9 mouse cellular contexts compared by ENCODE assay signal in the genomic region with DNA sequence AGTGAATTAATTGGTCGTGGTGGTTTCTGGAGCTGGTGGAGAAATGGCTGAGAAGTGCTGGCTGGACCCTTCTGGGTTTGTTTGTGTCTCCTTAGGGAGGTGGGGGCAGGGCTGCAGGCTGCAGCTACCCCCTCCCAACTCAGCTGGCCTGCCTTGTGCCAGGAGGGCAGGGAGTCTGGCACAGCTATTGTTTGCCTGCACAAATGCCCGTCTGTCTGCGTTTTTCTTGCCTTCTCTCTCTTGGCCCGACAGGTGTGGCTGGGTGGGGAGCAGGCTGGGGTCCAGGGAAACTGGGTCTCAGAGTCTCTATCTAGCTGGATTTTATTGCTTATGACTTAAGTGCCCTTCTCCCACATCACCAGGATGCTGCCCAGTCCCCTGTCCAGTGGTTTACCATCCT. TPM values are rescaled to one million over a fixed set of nuclear protein-coding genes. Genes with fewer than 3 reads are reported as not detected.
DNase-seq lines count a peak whose midpoint lies in the region; ATAC-seq and TF ChIP-seq lines count a peak whose summit lies in the region.
"Had no signal": no experiment of that assay in that cellular context is flagged by ENCODE, and none has a peak within 500 bp of the region (broad histone marks: within the 10 kb centered on the region; RNA-seq: fewer than 3 reads in every experiment).

No protein-coding gene starts in this region.

- no peaks in the 10 kb centered on the region for H3K9me3 ChIP-seq in forebrain, embryonic 14.5 days (replicated peaks; ENCODE audit: control insufficient read depth, low read length)
- no peaks in the 10 kb centered on the region for H3K9me3 ChIP-seq in liver, embryonic 11.5 days (ENCODE audit: control insufficient read depth, low read length)

- peak overlapping the region; percentile 51 for H3K9ac ChIP-seq in heart, adult 2 months (ENCODE audit: low read depth, low read length)
- peak overlapping the region; percentile 99 for H3K9ac ChIP-seq in forebrain, embryonic 14.5 days (ENCODE audit: low read length)
- peak overlapping the region; percentile 88 for H3K9ac ChIP-seq in liver, embryonic 11.5 days (ENCODE audit: low read depth, low read length)

- WGBS in heart, adult 2 months, result 15% methylated on average over 4 of the region's 4 CpGs
- WGBS in forebrain, embryonic 14.5 days, result 5% methylated on average over 4 of the region's 4 CpGs
- 29% methylated on average over 4 of the region's 4 CpGs for WGBS in liver, embryonic 11.5 days

- intact Hi-C loops in heart, adult 2 months (cut with DNase I), result no loop called here

- no peak for TF ChIP-seq CTCF in heart, adult 2 months (IDR thresholded peaks at IDR 0.05)
- TF ChIP-seq CTCF in bone marrow macrophage, adult 2 months (IDR thresholded peaks at IDR 0.05; ENCODE audit: low read depth, low read length), result no peak

- DNase-seq in heart, adult 2 months, result peak; percentile 30 to 41
- DNase-seq in heart, postnatal 4 days, result no peak
- DNase-seq in forebrain, embryonic 14.5 days (ENCODE audit: low spot score), result peak; percentile 65
- no peak for DNase-seq in liver, embryonic 11.5 days (ENCODE audit: low spot score)
- DNase-seq in testis, postnatal 10 days (ENCODE audit: low spot score), result no peak
- DNase-seq in adrenal gland, postnatal 4 days (ENCODE audit: low spot score in 2 of 2), result no peak
- DNase-seq in right cerebral cortex, postnatal 14 days, result no peak

- peaks cover 46% of the 10 kb centered on the region for H3K4me1 ChIP-seq in heart, adult 2 months (ENCODE audit: control insufficient read depth, insufficient read depth, low read length)
- H3K4me1 ChIP-seq in bone marrow macrophage, adult 2 months (ENCODE audit: control insufficient read depth, insufficient read depth, low read length), result peaks cover 61% of the 10 kb centered on the region
- H3K4me1 ChIP-seq in forebrain, embryonic 14.5 days (ENCODE audit: control insufficient read depth, insufficient read depth, low read length), result peaks cover 26% of the 10 kb centered on the region
- peaks cover 70% of the 10 kb centered on the region for H3K4me1 ChIP-seq in liver, embryonic 11.5 days (replicated peaks; ENCODE audit: control insufficient read depth, insufficient read depth, low read length)

- peak overlapping the region; percentile 97 for H3K27ac ChIP-seq in heart, adult 2 months
- peak overlapping the region; percentile 95 for H3K27ac ChIP-seq in bone marrow macrophage, adult 2 months (ENCODE audit: insufficient read depth, low read depth, low read length)
- H3K27ac ChIP-seq in forebrain, embryonic 14.5 days (ENCODE audit: low read depth, low read length), result peak overlapping the region; percentile 93
- peak overlapping the region; percentile 95 for H3K27ac ChIP-seq in liver, embryonic 11.5 days (ENCODE audit: low read depth, low read length)

- no peak for TF ChIP-seq EP300 in heart, adult 2 months (IDR thresholded peaks at IDR 0.05; ENCODE audit: insufficient read depth, low read depth, low read length)

- ATAC-seq in forebrain, embryonic 14.5 days, result peak; percentile 15; the same call in 1 of the 2 replicates
- ATAC-seq in liver, embryonic 11.5 days (replicated peaks; ENCODE audit: low FRiP score), result no peak

- no peaks in the 10 kb centered on the region for H3K27me3 ChIP-seq in heart, adult 2 months (ENCODE audit: control insufficient read depth, insufficient read depth, low read length)
- no peaks in the 10 kb centered on the region for H3K27me3 ChIP-seq in forebrain, embryonic 14.5 days (replicated peaks; ENCODE audit: control insufficient read depth, insufficient read depth, low read length)
- no peaks in the 10 kb centered on the region for H3K27me3 ChIP-seq in liver, embryonic 11.5 days (replicated peaks; ENCODE audit: control insufficient read depth, insufficient read depth, low read length)

- peak overlapping the region; percentile 92 for H3K4me3 ChIP-seq in heart, adult 2 months
- H3K4me3 ChIP-seq in bone marrow macrophage, adult 2 months (ENCODE audit: insufficient read depth, low read length), result peak overlapping the region; percentile 85
- H3K4me3 ChIP-seq in forebrain, embryonic 14.5 days (ENCODE audit: low read depth, low read length), result peak overlapping the region; percentile 99
- H3K4me3 ChIP-seq in liver, embryonic 11.5 days (ENCODE audit: low read depth, low read length), result peak overlapping the region; percentile 81

- no peak for TF ChIP-seq POLR2A in heart, adult 2 months (IDR thresholded peaks at IDR 0.05; ENCODE audit: insufficient read depth, low read depth, low read length)
- no peak for TF ChIP-seq POLR2A in bone marrow macrophage, adult 2 months (IDR thresholded peaks at IDR 0.05; ENCODE audit: borderline replicate concordance, low read depth, low read length)

- peaks cover 11% of the 10 kb centered on the region for H3K79me2 ChIP-seq in heart, adult 2 months (replicated peaks; ENCODE audit: control insufficient read depth, insufficient read depth, low read length)

- H3K36me3 ChIP-seq in heart, adult 2 months (ENCODE audit: control insufficient read depth, insufficient read depth, low read length), result peaks cover 15% of the 10 kb centered on the region
- peaks cover 29% of the 10 kb centered on the region for H3K36me3 ChIP-seq in forebrain, embryonic 14.5 days (ENCODE audit: control insufficient read depth, insufficient read depth, low read length)
- peaks cover 4% of the 10 kb centered on the region for H3K36me3 ChIP-seq in liver, embryonic 11.5 days (ENCODE audit: control insufficient read depth, insufficient read depth, low read length)

- peak overlapping the region; percentile 76 for H3K4me2 ChIP-seq in forebrain, embryonic 14.5 days (ENCODE audit: low read length)
- H3K4me2 ChIP-seq in liver, embryonic 11.5 days, result peak overlapping the region; percentile 92

RNA-seq across cellular contexts. Expression of gene Arhgef2, which starts 18.6 kb away (rescaled TPM):
- total RNA-seq in heart, adult 2 months (2021), result 10 to 100 TPM; 37.3 to 37.5 TPM
- 51.0 and 53.4 TPM in 2 replicates for polyA plus RNA-seq in heart, adult 2 months (2012; rRNA removed)
- total RNA-seq in heart, postnatal 4 days (2021), result 100 to 1,000 TPM; 104 to 109 TPM
- 140 and 154 TPM in 2 replicates for polyA plus RNA-seq in bone marrow macrophage, adult 2 months (2012; ENCODE audit: insufficient read depth, insufficient read length, missing spikeins)
- 90.6 and 122 TPM in 2 replicates for polyA plus RNA-seq in forebrain, embryonic 14.5 days (2014; fragmentation: Nextera tagmentation; extraction: Ambion mirVana)
- polyA plus RNA-seq in liver, embryonic 11.5 days (2014; fragmentation: Nextera tagmentation; extraction: Ambion mirVana), result 64.3 and 66.3 TPM in 2 replicates
- 10 to 100 TPM; 65.7 to 77.0 TPM for total RNA-seq in adrenal gland, postnatal 4 days (2021)

RNA-seq across cellular contexts. Expression of gene Rxfp4, which starts 28.6 kb away (rescaled TPM):
- not detected for total RNA-seq in heart, adult 2 months (2021)
- 0.41 TPM in 1 of 2 replicates, not detected in the other for polyA plus RNA-seq in heart, adult 2 months (2012; rRNA removed)
- under 1 TPM in 1 of 2 experiments, not detected in 1; 0.20 TPM for total RNA-seq in heart, postnatal 4 days (2021)
- not detected in 2 replicates for polyA plus RNA-seq in bone marrow macrophage, adult 2 months (2012; ENCODE audit: insufficient read depth, insufficient read length, missing spikeins)
- not detected in 2 replicates for polyA plus RNA-seq in forebrain, embryonic 14.5 days (2014; fragmentation: Nextera tagmentation; extraction: Ambion mirVana)
- polyA plus RNA-seq in liver, embryonic 11.5 days (2014; fragmentation: Nextera tagmentation; extraction: Ambion mirVana), result not detected in 2 replicates
- not detected for total RNA-seq in adrenal gland, postnatal 4 days (2021)
- polyA plus RNA-seq: gonadal fat pad, adult 2 months had no signal

RNA-seq across cellular contexts. Expression of gene Ssr2, which starts 48.6 kb away (rescaled TPM):
- total RNA-seq in heart, adult 2 months (2021), result 10 to 100 TPM; 65.3 to 67.6 TPM
- polyA plus RNA-seq in heart, adult 2 months (2012; rRNA removed), result 80.0 and 115 TPM in 2 replicates
- 100 to 1,000 TPM; 145 to 152 TPM for total RNA-seq in heart, postnatal 4 days (2021)
- polyA plus RNA-seq in bone marrow macrophage, adult 2 months (2012; ENCODE audit: insufficient read depth, insufficient read length, missing spikeins), result 71.3 and 83.2 TPM in 2 replicates
- polyA plus RNA-seq in forebrain, embryonic 14.5 days (2014; fragmentation: Nextera tagmentation; extraction: Ambion mirVana), result 135 and 155 TPM in 2 replicates
- 306 and 307 TPM in 2 replicates for polyA plus RNA-seq in liver, embryonic 11.5 days (2014; fragmentation: Nextera tagmentation; extraction: Ambion mirVana)
- total RNA-seq in adrenal gland, postnatal 4 days (2021), result 100 to 1,000 TPM; 240 to 260 TPM

Comparison
In these comparisons a context has a peak if more than half of its experiments do, and no peak if none do; other contexts are left out.
1. DNase-seq: peak in heart, adult 2 months (2 of 2) and forebrain, embryonic 14.5 days (single experiment); none in heart, postnatal 4 days (single experiment), liver, embryonic 11.5 days (single experiment), testis, postnatal 10 days (single experiment), adrenal gland, postnatal 4 days (0 of 2) and right cerebral cortex, postnatal 14 days (single experiment).
2. Peak in every context shown above with its lines, with median percentiles within 50 percentile points of each other: H3K27ac ChIP-seq, H3K4me3 ChIP-seq and H3K9ac ChIP-seq.